ENCODE assay signal across 26 mouse cellular contexts in the genomic region with DNA sequence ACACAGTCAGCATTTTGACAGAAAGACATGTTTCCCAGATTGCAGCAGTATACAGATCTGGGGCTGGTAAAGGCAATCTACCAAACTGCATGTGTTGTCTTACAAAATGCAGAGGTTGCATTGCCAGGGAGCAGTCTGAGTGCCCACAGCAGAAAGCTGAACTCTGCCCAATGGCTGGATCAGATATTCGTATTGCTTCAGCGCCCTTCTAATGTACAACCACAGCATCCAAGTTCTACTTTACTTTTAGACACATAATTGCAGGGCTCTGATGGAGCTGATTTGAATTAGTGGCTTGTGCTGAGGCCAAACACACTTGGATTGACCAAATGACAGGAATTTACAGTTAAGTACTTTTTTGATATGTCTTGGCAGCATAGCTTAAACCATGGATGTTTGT.
"Had no signal": no experiment of that assay in that cellular context is flagged by ENCODE, and none has a peak within 500 bp of the region (broad histone marks: within the 10 kb centered on the region; RNA-seq: fewer than 3 reads in every experiment).

No protein-coding gene starts in this region.

- H3K4me1 ChIP-seq: heart, embryonic 13.5 days; heart, embryonic 15.5 days; hindbrain, embryonic 15.5 days; kidney, embryonic 15.5 days; limb, embryonic 13.5 days; liver, embryonic 13.5 days had no signal

- ATAC-seq: hindbrain, postnatal 0 days; intestine, embryonic 16.5 days had no signal

- H3K9ac ChIP-seq: heart, embryonic 13.5 days; heart, embryonic 15.5 days; hindbrain, embryonic 13.5 days; hindbrain, embryonic 15.5 days; kidney, embryonic 15.5 days; limb, embryonic 13.5 days; limb, embryonic 15.5 days; liver, embryonic 13.5 days had no signal

- H3K27ac ChIP-seq: gastrocnemius, adult 2 months; heart, adult 2 months; heart, embryonic 13.5 days; heart, embryonic 15.5 days; hindbrain, embryonic 13.5 days; hindbrain, embryonic 15.5 days; hindbrain, postnatal 0 days; kidney, embryonic 15.5 days; kidney, postnatal 0 days; limb, embryonic 13.5 days; limb, embryonic 15.5 days; liver, embryonic 13.5 days had no signal

- DNase-seq: gastrocnemius, adult 2 months; gastrocnemius, postnatal 10 days; gastrocnemius, postnatal 25 days; heart, adult 2 months; heart, postnatal 14 days; heart, postnatal 36 days; kidney, adult 11 months; kidney, adult 2 months; kidney, adult 9 months; kidney, postnatal 14 days; kidney, postnatal 36 days; layer of hippocampus, adult 9-11 months; layer of hippocampus, postnatal 36 days; left cerebral cortex, postnatal 4 days; liver, embryonic 13.5 days had no signal

- H3K4me3 ChIP-seq: gastrocnemius, adult 2 months; heart, adult 2 months; heart, embryonic 13.5 days; heart, embryonic 15.5 days; hindbrain, embryonic 13.5 days; hindbrain, embryonic 15.5 days; kidney, embryonic 15.5 days; limb, embryonic 13.5 days; limb, embryonic 15.5 days; liver, embryonic 13.5 days had no signal

- H3K9me3 ChIP-seq: heart, embryonic 13.5 days; heart, embryonic 15.5 days; hindbrain, embryonic 13.5 days; hindbrain, embryonic 15.5 days; kidney, embryonic 15.5 days; limb, embryonic 13.5 days; limb, embryonic 15.5 days; liver, embryonic 13.5 days had no signal

- H3K27me3 ChIP-seq: heart, embryonic 13.5 days; heart, embryonic 15.5 days; hindbrain, embryonic 15.5 days; kidney, embryonic 15.5 days; limb, embryonic 13.5 days; limb, embryonic 15.5 days; liver, embryonic 13.5 days had no signal

- H3K36me3 ChIP-seq: heart, embryonic 15.5 days; hindbrain, embryonic 15.5 days; kidney, embryonic 15.5 days; liver, embryonic 13.5 days had no signal

- H3K4me2 ChIP-seq: heart, embryonic 11.5 days; heart, embryonic 13.5 days; heart, embryonic 15.5 days; hindbrain, embryonic 13.5 days; hindbrain, embryonic 15.5 days; kidney, embryonic 15.5 days; limb, embryonic 13.5 days; limb, embryonic 15.5 days; liver, embryonic 13.5 days had no signal
